Mouse (Mus musculus): ENCODE data around the gene Syt7.

- no peak for TF ChIP-seq CTCF (conservative IDR thresholded peaks at IDR 0.05 in 1 of 2, IDR thresholded peaks at IDR 0.05 in 1 of 2; ENCODE audit: low read depth in 2 of 2, low read length in 2 of 2)
- TF ChIP-seq JUND (conservative IDR thresholded peaks at IDR 0.05; ENCODE audit: low read depth, low read length): no peak
- TF ChIP-seq POLR2A (IDR thresholded peaks at IDR 0.05; ENCODE audit: low read depth, low read length): no peak
- no peak for TF ChIP-seq SMC3 (IDR thresholded peaks at IDR 0.05; ENCODE audit: low read depth, low read length)
- no peak for TF ChIP-seq CHD2 (IDR thresholded peaks at IDR 0.05; ENCODE audit: low read length)
- TF ChIP-seq ZMIZ1 (IDR thresholded peaks at IDR 0.05; ENCODE audit: low read depth, low read length): no peak
- TF ChIP-seq E2F4 (IDR thresholded peaks at IDR 0.05; ENCODE audit: insufficient replicate concordance, low read depth, low read length): no peak
- TF ChIP-seq ZNF384 (IDR thresholded peaks at IDR 0.05; ENCODE audit: low read depth, low read length): no peak
These were observed 34.1 kb upstream of the Syt7 start for GRCm38 (mm10) chr19:10354830-10355229.

Data from CH12.LX (cell line).